Mouse (Mus musculus) forelimb bud, embryonic 11.5 days (tissue): ENCODE data around the gene Gm13199.

Experiments used
- DNase-seq: peaks from one replicate; pipeline ENCODE4 v3.0.0-alpha.2; 2012; ENCODE audit warnings: low read depth, low spot score

Gm13199 gene

DNA sequence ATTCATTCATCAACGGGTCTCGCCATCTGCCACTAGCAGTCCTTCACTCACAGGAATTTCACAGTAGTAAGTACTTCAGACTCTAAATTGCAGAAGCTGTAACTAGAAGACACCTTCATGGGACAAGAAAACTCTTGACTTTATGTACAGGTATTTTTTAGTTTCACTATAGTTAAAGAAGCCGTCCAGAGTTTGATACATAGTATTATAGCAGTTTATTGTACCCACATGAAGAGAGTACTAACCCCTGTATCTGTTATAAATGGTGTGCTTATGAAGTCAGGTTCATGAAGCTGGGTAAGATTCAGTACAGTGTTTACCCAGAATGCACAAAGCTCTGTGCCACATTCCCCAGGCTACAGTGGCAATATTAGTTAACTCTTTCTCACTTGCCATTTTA, at the start of gene Gm13199:
Gene Gm13199, minus strand, starts transcription at position 101 of the 400 bp plus-strand sequence.
- DNase-seq = no peak

DNA sequence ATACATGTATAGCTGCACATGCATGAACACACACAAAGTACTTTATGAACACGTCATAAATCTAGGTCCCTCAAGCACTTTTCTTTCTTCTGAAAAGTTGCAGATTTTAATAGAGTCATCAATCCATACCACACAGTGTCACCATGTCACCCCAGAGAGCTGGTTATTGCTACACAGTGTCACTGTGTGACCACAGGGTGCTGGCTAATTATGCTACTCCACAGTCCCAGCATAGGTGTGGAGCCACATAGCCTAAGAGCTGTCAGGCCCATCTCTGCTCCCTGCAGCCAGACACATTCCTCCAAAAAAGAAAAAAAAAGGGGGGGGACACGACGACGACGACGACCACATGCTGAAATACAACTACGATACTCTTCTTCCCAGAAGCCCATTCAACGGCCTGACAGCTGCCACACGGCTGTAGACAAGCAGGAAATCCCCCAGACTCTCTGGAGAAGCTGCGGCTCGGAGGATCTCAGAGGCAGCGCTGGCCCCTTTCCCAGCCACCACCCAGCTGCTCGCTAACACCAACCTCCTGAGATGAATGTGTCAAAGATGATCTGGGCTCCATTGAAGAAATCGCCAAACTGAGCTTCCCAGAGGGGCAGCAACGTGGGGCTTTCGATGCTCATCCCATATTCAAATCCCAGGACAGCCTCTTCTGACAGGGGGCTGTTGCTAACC, 48.7 kb upstream of the Gm13199 start:
- DNase-seq = no peak

DNA sequence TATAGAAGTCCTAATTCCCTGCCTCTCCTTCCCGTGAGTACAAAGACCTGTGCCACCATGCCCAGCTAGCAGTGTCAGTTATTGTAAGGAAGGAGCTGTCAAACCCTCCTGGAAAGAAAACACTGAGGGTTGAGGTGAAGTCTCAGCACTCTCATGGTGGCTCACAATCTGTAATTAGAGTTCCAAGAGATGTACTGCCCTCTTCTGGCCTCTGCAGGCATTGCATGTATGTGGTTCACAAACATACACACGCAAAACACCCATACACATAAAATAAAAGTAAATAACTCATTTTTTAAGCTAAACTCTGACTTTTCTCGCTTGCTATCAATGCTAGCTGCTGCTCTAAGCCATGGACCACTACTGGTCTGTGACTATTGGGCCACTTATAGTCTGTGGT, 43.9 kb upstream of the Gm13199 start:
- peak; percentile 61 for DNase-seq

DNA sequence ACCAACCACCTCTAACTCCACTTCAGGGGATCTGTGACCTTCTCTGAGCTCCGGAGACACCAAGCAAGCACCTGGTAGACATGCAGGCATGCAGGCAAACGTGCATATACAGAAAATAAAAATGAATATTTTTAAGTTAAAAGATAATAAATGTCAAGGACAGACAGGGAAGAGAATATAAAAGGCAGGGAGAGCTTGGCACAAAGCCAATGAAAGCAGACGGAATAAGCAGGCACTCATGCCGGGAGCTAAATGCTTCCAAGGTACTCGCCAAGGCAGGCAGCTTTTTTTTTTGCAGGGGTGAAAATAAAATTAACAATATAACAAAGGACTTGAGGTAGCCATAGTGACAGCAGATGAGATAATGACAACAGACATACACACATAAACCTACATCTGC, 43.4 kb upstream of the Gm13199 start:
- no peak for DNase-seq

DNA sequence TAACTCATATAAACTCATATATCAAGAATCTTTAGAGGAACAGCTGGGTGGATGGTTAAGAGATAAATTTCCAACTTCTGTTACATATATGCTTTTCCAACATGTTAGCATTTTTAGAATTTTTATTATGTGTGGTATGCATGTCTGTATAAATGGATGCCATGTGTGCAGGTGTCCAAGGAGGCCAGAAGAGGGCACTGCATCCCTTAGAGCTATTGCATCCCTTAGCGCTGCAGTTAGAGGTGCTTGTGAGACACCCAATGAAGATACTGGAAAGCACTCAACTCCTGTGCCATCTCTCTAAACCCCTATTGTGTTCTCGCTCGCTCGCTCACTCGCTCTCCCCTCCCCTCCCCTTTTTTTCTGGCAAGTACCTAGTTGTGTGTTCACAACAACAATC, 37.4 kb upstream of the Gm13199 start:
- DNase-seq = peak; percentile 18

DNA sequence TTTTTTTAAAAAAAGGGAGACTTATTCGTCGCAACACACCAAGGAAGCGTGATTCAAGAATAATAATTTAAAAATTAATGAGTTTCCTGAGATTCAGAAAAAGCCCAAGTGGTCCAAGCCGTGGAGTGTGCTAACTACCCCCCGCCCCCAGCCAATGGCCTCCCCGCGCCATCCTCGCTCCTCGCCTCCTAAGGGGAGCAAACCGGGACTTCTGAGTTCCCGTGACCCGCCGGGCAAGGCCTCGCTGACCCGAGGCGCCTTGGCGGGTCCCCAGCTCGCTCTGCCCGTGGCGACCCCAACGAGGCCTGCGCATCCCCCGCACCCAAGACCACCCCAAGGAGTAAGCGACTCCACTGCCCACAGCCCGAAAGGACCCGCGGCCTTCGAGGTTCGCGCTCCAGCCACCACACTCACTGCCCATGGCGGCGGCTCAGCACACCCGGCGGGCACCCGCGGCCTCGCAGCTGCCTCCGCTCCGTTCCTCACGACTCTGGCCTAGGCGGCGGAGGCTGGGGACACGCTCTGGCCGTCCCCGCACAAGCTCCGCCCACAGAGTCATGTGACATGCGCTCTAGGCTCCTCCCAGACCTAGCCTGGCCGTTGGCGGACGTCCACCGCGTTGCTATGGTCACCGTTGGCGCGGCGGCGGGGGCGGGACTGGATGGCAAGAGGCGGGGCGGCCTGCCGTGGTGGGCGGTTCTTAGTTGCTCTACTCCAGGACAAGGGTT, 32.3 kb upstream of the Gm13199 start, which contains the start of gene Sec61a2:
Gene Sec61a2, minus strand, starts transcription at position 590 of the 728 bp plus-strand sequence.
- peak; percentile 96 for DNase-seq

DNA sequence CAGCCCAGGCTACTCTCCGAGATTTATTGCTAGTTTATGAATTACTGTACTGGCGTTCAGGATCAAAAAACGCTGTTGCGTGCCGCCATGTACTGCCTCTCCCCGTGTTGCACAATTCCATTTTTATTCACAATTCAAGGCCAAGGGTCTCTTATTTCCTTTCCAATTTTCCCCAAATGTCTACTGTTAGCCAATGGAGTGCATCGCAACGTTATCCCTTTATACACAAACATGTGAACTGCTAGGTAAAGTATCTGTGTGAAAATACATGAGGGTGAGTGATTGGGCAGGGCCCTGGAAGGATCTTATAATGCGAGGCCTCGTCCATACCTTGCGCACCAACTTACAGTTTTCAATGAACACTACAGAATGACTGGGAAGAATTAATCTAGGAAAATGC, 31.6 kb upstream of the Gm13199 start:
- peak; percentile 6 for DNase-seq

DNA sequence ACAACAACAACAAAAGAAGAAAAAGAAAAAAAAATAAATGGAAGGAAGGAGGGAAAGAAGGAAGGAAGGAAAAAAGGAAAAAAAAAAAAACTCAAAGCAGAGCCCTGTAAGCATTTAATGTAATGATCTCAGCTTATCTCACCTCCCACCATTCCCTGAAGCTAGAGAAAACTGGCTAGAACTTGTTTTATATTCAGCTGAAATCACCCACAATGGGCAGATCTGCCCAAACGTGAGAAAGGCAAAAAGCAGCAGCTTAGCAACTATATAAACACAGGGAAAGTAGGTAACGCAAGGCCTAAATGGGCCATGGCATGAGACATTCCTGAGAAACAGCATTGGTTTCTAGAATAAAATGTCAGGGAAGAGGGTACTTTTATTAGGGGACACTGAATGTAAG, 26.7 kb upstream of the Gm13199 start:
- no peak for DNase-seq

DNA sequence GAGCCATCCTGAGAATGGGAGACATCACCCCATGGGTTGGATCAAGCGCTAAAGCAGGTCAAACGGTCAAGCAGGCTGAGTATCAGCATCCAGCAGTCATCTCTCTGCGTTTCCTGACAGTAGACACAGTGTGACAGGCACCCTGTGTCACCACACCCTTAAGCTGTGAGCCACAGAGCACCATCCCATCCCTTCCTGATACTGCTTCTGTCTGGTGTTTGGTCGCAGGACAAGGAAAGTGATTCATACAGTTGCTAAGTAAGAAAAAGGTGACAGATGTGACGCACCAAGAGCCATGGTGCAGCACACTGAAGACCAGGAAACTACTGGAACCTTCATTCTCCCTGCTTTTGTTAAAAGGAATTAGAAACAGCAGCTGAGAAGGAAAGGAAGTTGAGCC, 26.1 kb upstream of the Gm13199 start:
- DNase-seq = no peak

DNA sequence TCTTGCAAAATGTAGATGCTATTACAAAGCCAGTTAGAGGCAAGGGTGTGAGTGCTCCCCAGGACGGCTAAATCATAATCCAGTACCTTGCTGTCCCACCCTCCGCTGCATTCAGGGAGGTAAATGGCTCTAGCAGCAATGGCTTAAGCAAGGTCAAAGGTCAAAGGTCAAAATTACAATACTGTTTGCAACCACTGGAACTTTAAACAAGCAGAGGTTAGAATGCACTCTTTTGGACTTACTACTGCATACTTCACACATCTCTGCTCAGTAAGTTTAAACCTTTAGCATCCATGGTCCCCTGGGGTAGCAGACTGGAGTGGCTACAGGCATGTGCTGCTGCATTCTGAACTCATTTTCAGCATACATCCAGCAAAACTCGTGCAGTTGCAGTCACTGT, 14.7 kb upstream of the Gm13199 start:
- DNase-seq = no peak

DNA sequence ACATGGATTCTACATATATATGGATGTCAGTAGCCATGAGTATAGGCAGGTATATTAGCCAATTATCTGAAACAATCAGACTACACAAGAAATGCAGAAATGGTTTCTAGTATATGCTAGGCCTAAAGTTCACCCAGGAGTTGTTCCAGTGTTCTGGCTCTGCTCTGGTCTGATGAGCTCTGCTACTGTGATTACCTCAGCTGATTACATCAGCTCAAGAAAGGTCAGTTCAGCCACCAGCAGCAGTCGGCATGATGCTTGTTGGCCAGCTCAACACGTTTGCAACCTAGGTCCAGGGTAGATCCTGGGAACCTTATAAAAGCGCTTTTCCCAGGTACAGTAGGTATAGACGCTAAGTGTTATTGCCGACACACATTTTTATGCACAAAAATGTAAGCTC, 7.0 kb upstream of the Gm13199 start:
- no peak for DNase-seq

DNA sequence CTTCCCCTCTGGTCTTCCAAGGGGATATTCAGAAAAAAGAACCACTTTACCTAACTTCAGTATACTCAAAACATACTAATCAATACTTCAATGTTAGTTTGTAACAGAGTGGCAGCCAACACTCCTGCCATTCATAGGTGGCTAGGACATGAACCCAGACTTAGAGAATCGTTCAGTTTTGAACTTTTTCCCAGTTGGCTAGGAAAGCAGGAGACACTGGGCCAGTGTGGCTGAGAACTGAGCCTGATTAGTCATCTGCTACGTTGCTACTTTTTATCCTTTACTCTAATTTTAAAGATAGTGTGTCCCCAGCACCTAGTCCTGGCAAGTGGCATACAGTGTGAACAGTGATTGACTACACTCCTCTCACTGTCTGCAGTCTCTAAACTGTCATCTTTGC, 4.9 kb upstream of the Gm13199 start:
- no peak for DNase-seq

DNA sequence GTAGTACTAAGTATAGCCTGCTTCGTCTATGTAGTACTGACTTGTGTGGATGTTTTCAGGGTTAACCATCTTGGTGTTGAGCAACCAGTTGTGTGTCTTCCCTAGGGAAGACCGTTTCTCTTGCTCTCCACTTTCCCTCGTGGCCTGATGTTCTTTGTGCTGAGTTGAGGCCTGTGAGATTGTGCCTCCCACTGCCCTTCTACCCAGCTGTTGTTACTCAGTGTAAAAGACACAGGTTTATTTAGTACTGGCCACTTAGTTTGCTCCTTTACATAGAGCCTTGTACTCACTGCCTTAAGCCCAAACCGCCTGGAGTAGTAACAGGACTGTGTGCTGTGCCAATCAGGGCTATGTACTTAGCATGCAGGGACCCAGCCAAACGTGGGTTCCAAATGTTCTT, 10.9 kb downstream of the Gm13199 start:
- DNase-seq = no peak

DNA sequence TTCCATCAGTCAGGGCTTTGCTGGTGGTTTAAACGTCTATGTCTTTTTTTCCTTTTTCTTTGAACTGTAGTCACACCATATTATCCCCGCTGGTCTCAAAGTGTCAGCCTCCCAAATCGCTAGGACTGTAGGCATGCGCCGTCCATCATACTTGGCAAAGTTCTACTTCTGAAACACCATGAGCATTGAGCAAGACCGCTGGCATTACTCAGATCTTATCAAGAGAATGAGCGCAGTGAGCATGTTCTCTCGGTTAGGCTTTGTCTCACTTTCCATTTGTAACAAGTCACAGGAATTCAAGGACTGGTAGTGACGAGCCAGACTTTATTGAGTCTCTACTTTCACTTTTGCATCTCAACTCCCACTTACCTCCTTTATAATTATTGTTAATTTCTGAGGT, 11.6 kb downstream of the Gm13199 start:
- no peak for DNase-seq

DNA sequence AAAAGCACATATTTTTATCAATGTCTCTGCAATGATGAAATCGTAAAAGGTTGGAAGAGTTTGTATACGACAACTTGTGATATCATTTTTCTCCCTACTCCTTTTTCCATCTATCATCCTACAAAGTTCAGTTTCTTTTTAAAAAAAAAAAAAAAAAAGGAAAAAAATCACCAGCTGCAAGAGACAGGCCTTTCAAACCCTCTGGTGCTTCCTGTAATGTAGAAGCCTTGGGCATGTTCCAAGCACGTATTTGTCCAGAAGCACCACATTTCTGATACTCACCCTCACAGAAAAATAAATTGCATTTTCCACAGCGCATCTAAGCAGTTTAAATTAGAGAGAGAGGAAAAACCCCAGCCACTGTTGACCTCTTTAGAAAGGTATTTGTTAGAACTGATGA, 16.9 kb downstream of the Gm13199 start:
- no peak for DNase-seq

DNA sequence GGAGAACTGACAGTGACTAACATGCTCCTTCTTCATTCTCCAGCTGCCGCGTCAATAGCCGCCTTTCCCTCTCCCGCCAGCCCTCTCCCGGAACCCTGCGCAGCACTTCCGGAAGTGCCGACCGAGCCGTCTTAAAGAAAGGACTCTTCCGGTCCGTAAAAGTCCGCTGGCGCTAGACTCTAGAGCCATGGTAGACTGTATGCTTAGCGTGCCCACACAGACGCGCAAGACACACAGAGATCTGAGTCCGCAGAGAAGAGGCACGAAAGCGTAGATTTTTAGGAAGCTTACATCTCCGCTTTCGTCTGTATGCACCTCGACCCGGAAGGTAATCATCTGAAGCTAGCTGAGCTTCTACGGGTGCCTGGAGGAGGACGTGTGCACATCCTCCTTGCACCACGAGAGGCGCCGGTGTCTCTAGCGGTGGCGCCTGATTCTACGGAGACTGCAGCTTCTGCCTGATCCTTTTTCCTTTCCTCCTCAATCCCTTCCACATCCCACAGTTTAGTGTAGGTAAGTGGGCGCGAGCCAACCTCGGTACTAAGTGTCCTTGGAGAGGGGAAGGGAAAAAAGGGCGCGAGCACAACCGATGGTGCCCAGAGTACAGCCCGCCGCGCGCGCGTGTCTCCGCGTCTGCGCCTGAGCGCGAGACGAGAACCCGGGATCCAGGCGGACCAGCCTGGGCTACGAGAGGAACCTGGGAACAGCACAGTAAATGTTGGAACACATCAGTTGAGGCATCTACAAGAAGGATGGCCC, 17.7 kb downstream of the Gm13199 start, which contains the start of the genes Nudt5 and Cdc123:
Gene Nudt5, plus strand, starts transcription at position 147 of the 759 bp plus-strand sequence.
Gene Cdc123, minus strand, starts transcription at position 292 of the 759 bp plus-strand sequence.
- peak; percentile 89 for DNase-seq

DNA sequence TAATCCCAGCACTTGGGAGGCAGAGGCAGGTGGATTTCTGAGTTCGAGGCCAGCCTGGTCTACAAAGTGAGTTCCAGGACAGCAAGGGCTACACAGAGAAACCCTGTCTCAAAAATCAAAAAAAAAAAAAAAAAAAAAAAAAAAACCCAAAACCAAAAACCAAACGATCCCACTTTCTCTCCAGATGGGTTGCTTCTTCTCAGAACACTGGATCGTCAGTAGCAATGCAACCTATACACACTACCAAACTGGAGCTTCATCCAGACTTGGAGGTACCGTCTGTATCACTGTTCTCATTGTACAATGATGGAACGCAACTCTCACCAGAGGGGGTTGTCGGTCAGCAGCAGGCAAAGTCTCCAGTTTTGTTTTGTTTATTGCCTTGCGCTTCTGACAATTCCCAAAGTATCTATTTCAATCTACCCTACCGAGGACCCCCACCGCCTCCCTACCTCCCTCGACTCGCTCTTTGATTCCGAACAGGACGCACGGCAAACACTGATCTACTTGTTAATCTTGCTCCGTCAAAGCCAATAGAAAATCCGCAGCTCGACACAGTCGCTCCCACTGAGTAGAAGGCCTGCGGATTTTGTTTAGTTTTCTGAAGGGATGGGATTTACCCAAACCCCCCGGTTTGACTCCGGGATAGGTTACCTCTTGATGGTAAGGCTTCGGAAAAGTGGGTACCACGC, 18.4 kb downstream of the Gm13199 start:
- DNase-seq = no peak

DNA sequence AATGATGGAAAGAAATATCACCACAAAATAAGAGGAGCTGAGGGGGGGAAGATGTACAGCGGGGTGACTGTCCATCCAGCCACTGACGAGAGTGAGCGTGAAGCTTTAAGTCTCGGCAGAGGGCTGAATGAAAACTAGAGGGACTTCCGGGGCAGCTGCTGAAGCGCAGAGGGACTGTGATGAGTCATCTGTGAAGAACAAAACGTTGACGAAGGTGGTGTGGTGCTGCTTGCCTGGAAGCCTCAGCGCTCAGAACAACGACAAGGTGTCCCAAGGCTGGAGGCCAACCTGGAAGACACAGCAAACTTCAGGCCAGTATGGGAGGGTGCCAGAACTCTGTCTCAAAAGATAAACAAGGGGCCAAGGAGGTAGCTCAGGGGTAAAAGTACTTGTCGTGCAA, 21.9 kb downstream of the Gm13199 start:
- no peak for DNase-seq

DNA sequence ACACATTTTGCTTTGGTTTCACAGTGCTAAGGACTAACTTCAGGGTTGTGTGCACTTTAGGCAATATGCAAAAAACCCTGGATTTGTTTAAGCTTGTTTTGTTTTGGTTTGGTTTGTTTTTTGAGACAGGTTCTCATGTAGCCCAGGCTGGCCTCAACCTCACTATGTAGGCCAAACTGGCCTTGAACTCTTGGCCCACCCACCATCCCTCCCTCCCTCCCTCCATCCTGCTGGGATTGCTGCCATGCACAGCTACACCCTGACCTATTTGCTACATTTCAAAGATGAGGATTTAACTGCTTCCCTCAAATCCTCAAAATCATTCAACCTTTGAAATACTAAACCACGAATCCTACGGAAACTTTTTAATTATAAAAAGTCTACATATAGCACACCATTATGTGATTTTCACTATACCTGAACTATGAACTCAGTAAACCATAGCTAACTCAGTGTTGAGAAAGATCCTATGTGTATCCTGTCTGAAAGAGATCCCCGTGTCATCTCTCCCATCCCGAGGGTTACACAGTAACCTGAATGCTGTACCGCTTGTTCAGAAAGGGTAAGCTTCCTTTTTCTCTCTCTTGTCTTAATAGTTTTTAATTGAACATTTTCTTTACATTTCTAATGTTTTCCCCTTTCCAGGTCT, 37.3 kb downstream of the Gm13199 start:
- no peak for DNase-seq

DNA sequence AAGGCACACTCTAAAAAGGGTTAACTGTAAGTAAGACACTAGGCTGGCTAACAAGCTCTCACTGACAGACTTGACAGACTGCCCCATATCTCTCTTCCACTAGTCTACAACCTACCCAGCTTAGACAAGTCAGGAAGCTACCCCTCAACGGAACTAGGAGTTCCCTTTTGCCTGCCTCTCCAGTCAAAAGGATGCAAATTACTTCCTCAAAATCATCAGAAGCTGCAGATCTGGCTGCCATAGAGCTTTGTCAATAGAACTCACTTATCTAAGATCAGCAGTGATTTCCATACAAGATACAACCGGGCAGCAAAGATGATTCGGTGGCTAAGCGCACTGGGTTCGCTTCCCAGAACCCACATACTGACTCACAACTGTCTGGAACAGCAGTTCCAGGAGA, 38.0 kb downstream of the Gm13199 start:
- DNase-seq = no peak

DNA sequence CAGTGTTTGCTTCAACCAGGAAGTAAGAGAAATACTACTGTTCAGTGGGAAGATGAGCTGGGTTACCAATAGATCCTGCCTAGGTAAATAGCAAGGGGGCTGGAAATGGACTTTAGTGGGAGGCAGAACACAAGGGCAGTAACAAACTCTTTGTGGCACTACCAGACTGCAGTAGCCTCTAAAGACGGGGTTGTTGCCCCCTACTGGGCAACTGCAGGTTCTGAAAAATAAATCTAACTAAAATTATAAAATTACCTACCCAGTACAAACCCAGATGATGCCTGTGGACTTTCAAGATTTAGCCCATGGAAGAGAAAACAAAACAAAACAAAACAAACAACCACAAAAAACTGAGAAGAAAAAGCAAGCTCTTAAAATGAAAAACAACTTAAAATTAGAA, 38.5 kb downstream of the Gm13199 start:
- DNase-seq = peak; percentile 10
